Mouse (Mus musculus): ENCODE results near the gene Ttc21a.

The Ttc21a gene

DNA sequence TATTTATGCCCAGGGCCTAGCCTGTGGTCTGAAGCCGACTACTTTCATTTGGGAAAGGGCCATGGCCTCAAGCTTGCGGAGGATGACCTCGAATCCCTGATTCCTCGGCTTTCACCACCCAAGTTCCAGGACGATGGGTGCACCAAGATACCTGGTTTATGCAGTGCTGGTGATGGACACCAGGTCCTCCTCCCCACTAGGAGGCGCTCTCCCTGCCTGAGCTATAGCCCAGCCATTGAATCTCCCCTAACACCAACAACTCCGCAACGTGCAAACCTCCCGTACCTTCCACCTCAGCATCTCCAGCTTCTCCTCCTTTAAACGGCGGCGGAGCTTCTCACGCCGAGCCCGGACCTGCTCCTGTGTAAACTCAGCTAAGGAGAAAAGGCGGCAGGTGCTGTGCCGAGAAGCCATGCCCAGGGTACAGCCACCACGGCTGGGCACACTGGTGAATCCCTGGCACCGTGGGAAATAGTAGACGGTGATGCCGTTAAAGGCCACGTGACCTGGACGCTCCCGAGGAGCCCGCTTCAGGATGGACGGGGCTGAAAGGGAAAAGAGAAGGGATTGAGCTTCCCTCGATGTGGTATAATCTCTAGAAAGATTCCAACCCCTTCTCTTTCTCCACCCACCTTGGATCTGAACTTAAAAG lies 36.6 kb downstream of the Ttc21a start:
- no peak for DNase-seq (ENCODE audit: extremely low read depth, low read depth, low spot score)

DNA sequence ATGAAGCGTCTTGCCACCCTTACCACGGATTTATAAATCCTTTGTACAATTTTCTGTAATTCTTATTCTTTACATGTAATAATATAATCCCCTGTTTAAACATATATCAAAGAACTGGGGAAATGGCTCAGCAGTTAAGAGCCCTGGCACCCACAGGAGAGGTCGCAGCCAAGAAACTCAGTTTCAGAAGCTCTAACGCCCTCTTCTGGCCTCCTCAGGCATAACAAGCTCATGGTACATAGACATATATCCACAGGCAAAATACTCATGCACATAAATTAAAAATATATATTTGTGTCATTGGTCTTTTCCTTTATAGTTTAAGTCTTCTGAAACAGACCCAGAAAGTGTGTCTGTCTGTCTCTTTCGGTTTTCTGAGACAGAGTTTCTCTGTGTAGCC lies 37.2 kb downstream of the Ttc21a start:
- DNase-seq (ENCODE audit: extremely low read depth, low read depth, low spot score), result no peak

- DNase-seq (ENCODE audit: extremely low read depth, low read depth, low spot score), result no peak
Measured at GRCm38 (mm10) chr9:119975286-119975685, 37.9 kb downstream of the Ttc21a start.

GRCm38 (mm10) chr9:119976704-119977556 lies 39.5 kb downstream of the Ttc21a start:
- no peak for DNase-seq (ENCODE audit: extremely low read depth, low read depth, low spot score)

GRCm38 (mm10) chr9:119977557-119978060 lies 40.2 kb downstream of the Ttc21a start:
- DNase-seq (ENCODE audit: extremely low read depth, low read depth, low spot score), result no peak

GRCm38 (mm10) chr9:119978151-119978810 lies 40.9 kb downstream of the Ttc21a start:
- no peak for DNase-seq (ENCODE audit: extremely low read depth, low read depth, low spot score)

- DNase-seq (ENCODE audit: extremely low read depth, low read depth, low spot score), result no peak
Measured at GRCm38 (mm10) chr9:119978811-119979441, 41.5 kb downstream of the Ttc21a start.

DNA sequence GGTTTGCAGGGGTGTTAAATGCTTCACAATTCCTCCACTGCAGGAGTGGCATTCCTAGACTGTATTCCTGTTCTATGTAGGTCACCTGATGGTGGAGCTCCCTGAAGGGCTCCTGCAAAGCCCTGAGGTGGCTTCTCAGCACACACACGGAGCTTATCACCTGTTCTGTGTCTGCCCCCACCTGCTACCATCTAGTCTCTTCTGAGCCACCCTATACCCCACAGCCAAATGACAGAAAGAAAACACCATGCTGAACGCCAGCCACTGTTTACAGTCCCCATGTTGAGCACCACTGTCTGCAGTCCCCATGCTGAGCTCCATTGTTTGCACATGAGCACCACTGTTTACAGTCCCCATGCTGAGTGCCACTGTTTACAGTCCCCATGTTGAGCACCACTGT lies 42.3 kb downstream of the Ttc21a start:
- no peak for DNase-seq (ENCODE audit: extremely low read depth, low read depth, low spot score)

DNA sequence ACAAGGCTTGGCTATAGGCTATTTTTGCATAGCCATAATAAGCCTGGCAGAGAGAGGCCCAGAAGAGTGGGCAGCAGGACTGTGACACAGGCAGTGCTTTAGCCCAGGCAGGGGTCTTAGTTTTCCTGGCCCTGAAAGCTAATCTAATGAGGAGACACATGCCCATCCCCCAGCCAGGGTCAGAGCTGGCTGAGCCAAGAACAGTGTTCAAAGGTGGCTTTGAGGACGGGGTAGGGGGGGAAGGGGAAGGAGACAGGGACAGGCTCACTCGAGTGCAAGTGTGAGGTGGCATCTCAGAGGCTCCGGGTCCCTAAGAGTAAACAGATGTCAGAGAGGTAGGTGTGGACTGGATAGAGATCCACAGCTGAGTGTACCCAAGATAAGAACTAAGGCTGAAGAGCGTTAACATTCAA lies 43.4 kb downstream of the Ttc21a start:
- no peak for DNase-seq (ENCODE audit: extremely low read depth, low read depth, low spot score)

GRCm38 (mm10) chr9:119981183-119982179 lies 44.1 kb downstream of the Ttc21a start:
- no peak for DNase-seq (ENCODE audit: extremely low read depth, low read depth, low spot score)

DNA sequence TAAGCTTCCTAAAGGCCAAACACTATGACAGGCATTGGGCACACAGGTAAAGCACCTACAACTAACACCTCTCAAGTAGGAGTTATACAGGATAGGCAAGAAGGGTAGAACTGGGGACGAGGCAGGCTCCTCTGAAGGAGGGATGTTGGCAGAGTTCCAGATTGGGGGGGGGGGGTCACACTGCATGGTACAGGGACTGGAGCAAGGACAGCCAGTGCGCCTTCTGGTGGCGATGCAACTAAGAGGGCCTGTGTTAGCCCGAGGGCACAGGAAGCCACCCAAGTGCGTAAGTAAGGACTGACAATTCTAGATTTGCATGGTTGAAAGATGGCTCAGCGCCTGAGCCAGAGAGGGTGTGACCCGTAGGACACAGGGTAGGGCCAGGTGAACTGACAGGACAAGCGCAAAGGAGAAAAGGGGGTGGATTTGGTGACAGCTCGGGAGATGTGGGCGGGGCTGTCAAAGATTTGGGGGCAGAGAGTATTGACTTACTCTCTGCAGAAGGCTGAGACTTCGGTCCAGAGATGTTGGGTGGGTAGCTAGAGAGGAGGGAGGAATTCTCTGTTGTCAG lies 44.9 kb downstream of the Ttc21a start:
- no peak for DNase-seq (ENCODE audit: extremely low read depth, low read depth, low spot score)

DNA sequence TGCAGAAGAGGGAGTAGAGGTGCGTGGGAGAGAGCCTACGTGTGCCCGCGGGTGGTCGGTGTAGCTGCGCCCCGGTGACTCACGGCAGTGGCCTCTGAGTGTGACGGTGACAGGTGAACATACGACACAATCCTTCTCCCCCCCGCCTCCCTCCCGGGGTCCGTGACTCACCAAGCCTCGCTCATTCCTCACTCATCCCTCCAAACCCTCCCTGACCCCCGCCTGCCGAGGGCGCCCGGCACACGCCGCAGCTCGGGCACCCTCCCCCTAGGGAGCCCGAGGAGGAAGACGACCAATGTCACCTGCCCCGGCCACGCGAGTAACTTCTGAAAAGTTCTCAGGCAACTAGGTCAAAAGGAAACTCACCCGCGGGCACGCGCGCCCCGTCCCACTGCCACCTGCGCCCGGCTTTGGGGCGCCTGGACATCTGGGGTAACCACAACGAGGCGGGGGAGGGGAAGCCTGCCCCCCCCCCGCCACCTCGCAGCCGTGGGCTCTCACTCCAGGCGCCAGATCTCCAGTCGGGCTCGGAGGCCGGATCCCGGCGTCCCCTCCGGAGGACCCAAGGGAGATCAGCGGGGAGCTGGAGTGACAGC lies 45.6 kb downstream of the Ttc21a start:
- no peak for DNase-seq (ENCODE audit: extremely low read depth, low read depth, low spot score)

DNA sequence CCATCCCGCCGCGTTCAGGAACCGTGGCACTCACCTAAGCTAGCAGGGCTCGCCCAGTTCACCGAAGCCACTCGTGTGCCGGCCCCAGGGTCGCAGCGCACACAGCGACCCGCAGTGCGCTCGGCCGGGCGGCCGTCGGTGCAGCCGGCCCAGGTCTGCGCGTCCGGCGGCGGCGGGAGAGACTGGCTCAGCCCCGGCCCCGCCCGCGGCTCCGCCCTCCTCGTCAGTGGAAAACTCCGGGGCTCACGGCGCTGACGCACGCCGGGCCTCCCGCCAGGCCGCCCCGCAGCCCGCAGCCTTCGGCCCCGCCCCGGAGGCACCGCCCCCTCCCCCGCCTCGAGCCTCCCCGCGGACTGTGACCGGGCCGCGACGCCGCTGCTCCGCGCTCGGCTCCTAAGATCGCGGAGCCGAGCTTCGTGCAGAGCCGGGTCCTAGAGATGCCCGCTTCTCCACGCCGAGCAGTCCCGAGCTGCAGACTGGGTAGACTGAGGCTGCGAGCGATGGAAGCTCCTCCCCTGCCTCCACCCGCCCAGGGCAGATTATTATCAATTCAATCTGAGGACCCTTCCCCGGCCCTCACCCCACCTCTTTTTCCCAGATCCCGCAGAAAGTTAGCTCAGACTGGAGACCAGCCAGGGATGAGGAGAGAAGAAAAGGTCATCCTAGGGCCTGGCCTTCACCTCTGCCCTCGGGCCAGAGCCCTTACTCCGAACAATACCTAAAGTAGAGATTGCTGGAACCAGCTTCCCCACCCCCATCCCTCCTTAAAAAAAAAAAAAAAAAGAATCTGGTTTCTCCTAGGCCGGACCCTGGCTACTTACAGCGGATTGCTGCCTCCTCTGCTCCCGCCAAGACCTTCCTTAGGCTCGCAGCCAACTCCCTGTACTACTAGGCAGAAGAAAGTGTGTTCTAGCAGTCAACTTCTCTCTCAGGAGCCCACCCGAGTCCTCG lies 46.5 kb downstream of the Ttc21a start:
- DNase-seq (ENCODE audit: extremely low read depth, low read depth, low spot score), result no peak

DNA sequence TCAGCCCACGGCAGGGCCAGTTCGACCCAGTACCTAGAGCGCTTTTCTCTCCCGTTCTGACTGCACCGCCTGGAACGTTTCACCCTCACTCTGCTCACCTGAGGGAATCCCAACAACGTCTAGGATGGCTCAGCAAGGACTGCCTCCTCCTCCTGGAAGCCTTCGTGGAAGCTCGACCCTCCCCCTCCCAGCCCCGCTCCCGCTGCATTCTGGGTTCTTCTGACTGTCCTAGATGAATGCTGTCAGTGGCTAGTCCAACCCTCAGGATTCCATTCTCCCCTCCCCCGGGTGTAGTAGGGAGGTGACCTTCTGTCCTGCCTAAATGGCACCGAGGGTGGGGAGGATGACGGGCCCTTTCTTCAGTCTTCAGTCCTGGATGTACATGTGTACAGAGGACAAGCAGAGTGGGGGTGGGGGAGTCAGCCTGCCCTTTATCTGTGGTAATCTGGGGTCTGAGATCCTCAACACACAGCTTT lies 47.2 kb downstream of the Ttc21a start, which contains the start of gene Csrnp1:
Csrnp1 (minus strand) TSS at position 123 of the 476 bp plus-strand sequence.
- DNase-seq (ENCODE audit: extremely low read depth, low read depth, low spot score), result no peak

DNA sequence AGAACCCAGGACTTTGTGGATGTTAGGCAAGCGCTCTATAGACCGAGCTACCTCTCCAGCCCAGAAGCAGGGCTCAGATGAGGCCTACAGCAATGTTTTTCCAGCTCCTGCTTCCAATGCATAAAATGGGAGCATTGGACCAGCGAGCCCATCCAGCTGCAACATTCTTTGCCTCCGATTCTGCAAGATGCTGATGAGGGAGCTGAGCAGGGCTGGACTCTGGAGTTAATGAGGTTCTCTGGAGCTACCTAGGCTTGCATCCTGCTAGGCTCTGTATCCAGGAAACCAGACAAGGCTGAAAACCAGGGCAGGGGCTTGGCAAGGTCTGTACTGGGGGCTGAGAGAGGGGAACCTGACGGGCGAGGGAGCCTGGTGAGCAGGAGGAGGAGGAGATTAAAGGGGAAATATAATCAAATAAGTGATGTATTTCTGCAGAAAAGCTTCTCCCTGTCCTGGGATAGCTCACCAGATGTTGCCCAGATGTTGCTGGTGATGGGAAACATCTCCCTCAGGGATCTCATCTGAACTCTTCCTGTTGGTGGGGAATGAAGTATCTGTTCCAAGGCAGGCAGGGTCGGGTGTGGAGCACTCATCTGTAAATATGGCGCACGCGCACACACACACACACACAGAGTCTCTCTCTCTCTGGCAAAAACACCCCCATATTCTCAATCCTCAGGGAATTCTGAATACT lies 48.6 kb downstream of the Ttc21a start:
- DNase-seq (ENCODE audit: extremely low read depth, low read depth, low spot score), result no peak

GRCm38 (mm10) chr9:119988304-119988703 lies 50.9 kb downstream of the Ttc21a start:
- DNase-seq (ENCODE audit: extremely low read depth, low read depth, low spot score), result no peak

DNA sequence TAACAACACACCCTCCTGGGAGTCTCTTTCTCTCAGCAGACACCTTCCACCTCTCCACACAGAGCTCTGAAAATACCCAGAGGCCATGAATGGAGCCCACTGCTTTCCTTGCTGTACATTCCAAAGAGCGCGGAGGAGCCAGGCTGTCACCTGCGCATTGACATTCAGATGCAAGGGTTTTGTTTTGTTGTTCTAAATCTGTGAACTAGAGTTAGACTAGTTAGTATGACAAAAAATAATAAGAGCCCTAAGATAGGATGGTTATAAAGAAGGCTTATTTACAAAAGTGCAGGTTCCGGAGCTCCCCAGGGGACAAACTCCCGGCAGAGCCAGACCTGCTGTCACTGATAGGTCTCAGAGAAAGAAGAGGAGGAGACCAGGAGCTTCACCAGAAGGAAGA lies 53.9 kb downstream of the Ttc21a start:
- DNase-seq (ENCODE audit: extremely low read depth, low read depth, low spot score), result no peak
